In the genomic region with DNA sequence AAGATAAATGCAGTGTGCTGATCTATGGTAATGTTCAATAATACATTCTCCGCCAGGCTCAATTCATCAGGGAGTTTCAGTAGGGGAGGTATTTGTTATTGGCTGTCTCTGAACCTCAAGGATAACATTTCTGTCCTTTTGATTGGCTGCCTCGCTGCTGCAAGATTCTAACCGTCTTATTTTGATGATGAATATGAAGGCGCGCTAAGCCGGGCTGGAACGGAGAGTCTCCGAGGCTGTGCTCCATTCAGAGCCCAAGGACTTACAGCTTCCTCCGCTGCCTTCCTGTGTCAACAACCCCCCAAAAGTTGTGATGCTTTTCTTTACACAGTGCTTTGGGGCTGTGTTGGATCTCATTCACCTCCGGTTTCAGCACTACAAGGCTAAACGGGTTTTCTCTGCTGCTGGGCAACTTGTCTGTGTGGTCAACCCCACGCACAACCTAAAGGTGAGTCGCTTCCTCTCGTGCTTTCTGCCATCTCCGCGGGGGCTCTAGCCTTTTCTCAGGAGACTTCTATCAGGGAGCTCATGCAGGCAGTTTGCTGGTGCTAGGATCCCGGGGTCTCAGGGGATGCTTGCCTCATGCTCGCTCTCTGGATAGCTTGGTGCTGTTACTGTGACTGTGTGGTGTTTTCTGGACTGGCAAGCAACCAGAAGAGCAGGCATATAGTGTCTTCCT, we compare ENCODE assay signal across 8 mouse cellular contexts. TPM values are rescaled to one million over a fixed set of nuclear protein-coding genes. Genes with fewer than 3 reads are reported as not detected.
DNase-seq lines count a peak whose midpoint lies in the region; ATAC-seq and TF ChIP-seq lines count a peak whose summit lies in the region.

Gene Siah3, plus strand, starts transcription at position 240 of the 679 bp plus-strand sequence.

- peaks cover 17% of the 10 kb centered on the region; the same call in 1 of the 2 replicates for H3K27me3 ChIP-seq in lung, embryonic 14.5 days (ENCODE audit: insufficient read depth, low read length)
- no peaks in the 10 kb centered on the region for H3K27me3 ChIP-seq in midbrain, embryonic 16.5 days (ENCODE audit: control insufficient read depth, insufficient read depth, low read depth, low read length)

- H3K9me3 ChIP-seq in lung, embryonic 14.5 days (ENCODE audit: low read depth, low read length): no peaks in the 10 kb centered on the region
- H3K9me3 ChIP-seq in midbrain, embryonic 16.5 days (replicated peaks; ENCODE audit: control insufficient read depth, low read length, poor library complexity, severe bottlenecking): no peaks in the 10 kb centered on the region

- H3K4me2 ChIP-seq in lung, embryonic 14.5 days: peak within 1 kb of the TSS; percentile 58
- peak within 1 kb of the TSS; percentile 94 for H3K4me2 ChIP-seq in midbrain, embryonic 16.5 days (ENCODE audit: low read length)

- H3K9ac ChIP-seq in lung, embryonic 14.5 days: no peak within 1 kb of the TSS; the same call in 1 of the 2 replicates
- H3K9ac ChIP-seq in midbrain, embryonic 16.5 days (ENCODE audit: low read depth, low read length): peak within 1 kb of the TSS; percentile 63

- H3K27ac ChIP-seq in lung, embryonic 14.5 days (ENCODE audit: low read depth): no peak within 1 kb of the TSS
- H3K27ac ChIP-seq in left cerebral cortex, adult 2 months: peak within 1 kb of the TSS; percentile 84
- H3K27ac ChIP-seq in midbrain, embryonic 16.5 days (ENCODE audit: low read length): peak within 1 kb of the TSS; percentile 76

- H3K36me3 ChIP-seq in lung, embryonic 14.5 days (ENCODE audit: insufficient read depth): no peaks in the 10 kb centered on the region
- H3K36me3 ChIP-seq in midbrain, embryonic 16.5 days (ENCODE audit: control insufficient read depth, insufficient read depth, low read length): no peaks in the 10 kb centered on the region

- intact Hi-C loops in left cerebral cortex, adult 2 months (cut with DNase I): loop anchor here (2.0 to 5.0 kb wide), 4 partner anchors 71 to 266 kb away; partner anchors contain the start of gene Zc3h13

- H3K4me1 ChIP-seq in lung, embryonic 14.5 days (ENCODE audit: insufficient read depth): no peaks in the 10 kb centered on the region
- peaks cover 36% of the 10 kb centered on the region for H3K4me1 ChIP-seq in midbrain, embryonic 16.5 days (ENCODE audit: control insufficient read depth, insufficient read depth, low read length)

- 4% methylated on average over 18 of the region's 18 CpGs for WGBS in lung, embryonic 14.5 days
- 3% methylated on average over 18 of the region's 18 CpGs for WGBS in midbrain, embryonic 16.5 days

- H3K4me3 ChIP-seq in lung, embryonic 14.5 days (ENCODE audit: low read depth, low read length): peak within 1 kb of the TSS; percentile 26
- peak within 1 kb of the TSS; percentile 61 for H3K4me3 ChIP-seq in left cerebral cortex, adult 2 months
- H3K4me3 ChIP-seq in midbrain, embryonic 16.5 days (ENCODE audit: low read depth, low read length): peak within 1 kb of the TSS; percentile 53

- ATAC-seq in lung, embryonic 14.5 days (ENCODE audit: insufficient read depth): 0 out of 2 replicates have a peak, but pooled peaks have one; percentile 8
- ATAC-seq in midbrain, embryonic 16.5 days: peak; percentile 75

- TF ChIP-seq CTCF in lung, embryonic 14.5 days (IDR thresholded peaks at IDR 0.05; ENCODE audit: low read depth): no peak
- TF ChIP-seq CTCF in left cerebral cortex, adult 2 months (IDR thresholded peaks at IDR 0.05): no peak

- peak; percentile 44 for DNase-seq in lung, embryonic 14.5 days
- no peak for DNase-seq in lung, postnatal 10 days
- DNase-seq in cerebellum, adult 8-10 months: peak; percentile 32
- DNase-seq in frontal cortex, adult 2 months (ENCODE audit: extremely low spot score in 1 of 2, low spot score in 1 of 2): peak; percentile 62 to 77
- DNase-seq in left cerebral cortex, adult 2 months (ENCODE audit: extremely low spot score in 1 of 2, low spot score in 2 of 2): peak; percentile 54 to 64
- DNase-seq in ovary, adult 18-20 months (ENCODE audit: low spot score): no peak
- no peak for DNase-seq in urinary bladder, postnatal 10 days (ENCODE audit: low spot score)

RNA-seq across cellular contexts. Expression of gene Siah3, which starts in this region (rescaled TPM):
- polyA plus RNA-seq in lung, embryonic 14.5 days (2014; fragmentation: Nextera tagmentation; extraction: Ambion mirVana): 0.07 TPM in 1 of 2 replicates, not detected in the other
- polyA plus RNA-seq in frontal cortex, adult 2 months (2012; rRNA removed): 4.5 and 4.9 TPM in 2 replicates
- 1 to 10 TPM; 8.2 to 8.3 TPM for total RNA-seq in left cerebral cortex, adult 2 months (2021)
- polyA plus RNA-seq in midbrain, embryonic 16.5 days (2015; fragmentation: Nextera tagmentation; extraction: Ambion mirVana): 2.7 and 3.0 TPM in 2 replicates

Comparison
In these comparisons a context has a peak if more than half of its experiments do, and no peak if none do; other contexts are left out.
1. Peak in DNase-seq, ATAC-seq, H3K4me3 ChIP-seq and H3K4me2 ChIP-seq in lung, embryonic 14.5 days; RNA of the gene not detected or under 1 TPM.
2. DNase-seq: peak in cerebellum, adult 8-10 months (single experiment), frontal cortex, adult 2 months (2 of 2) and left cerebral cortex, adult 2 months (2 of 2); none in lung, postnatal 10 days (single experiment), ovary, adult 18-20 months (single experiment) and urinary bladder, postnatal 10 days (single experiment).
3. Peak in every context shown above with its lines, with median percentiles within 50 percentile points of each other: H3K4me3 ChIP-seq.